Mouse (Mus musculus) heart, postnatal 0 days (tissue): Measurements from ENCODE around the gene Ptprn2. TPM values are rescaled to one million over a fixed set of nuclear protein-coding genes. Genes with fewer than 3 reads are reported as not detected.
A peak's percentile ranks its signal among the peaks of the same experiment; 100 is the strongest.

ENCODE experiments used
- ATAC-seq: fragments of 200-750 bp; cut with Nextera tagmentation; 2 replicates; pipeline ENCODE4 v1.8.0; 2017; ENCODE audit warnings: low read depth, moderate number of reproducible peaks, moderate library complexity; ENCODE audit not compliant: insufficient read depth
- DNase-seq: peaks from one replicate; pipeline ENCODE4 v3.0.0-alpha.2; 2016; ENCODE audit warnings: low spot score
- H3K27ac ChIP-seq: fragments of 300-500 bp; sonication (generic); 2 replicates; pipeline ENCODE4 v1.5.1; 2014; ENCODE audit warnings: low read depth, mild to moderate bottlenecking
- H3K27me3 ChIP-seq: fragments of 300-500 bp; sonication (generic); 2 replicates; pipeline ENCODE4 v1.6.1; 2014; ENCODE audit warnings: low read length, mixed read lengths; ENCODE audit not compliant: control insufficient read depth, insufficient read depth
- H3K36me3 ChIP-seq: fragments of 300-500 bp; sonication (generic); replicated peaks from 2 replicates; pipeline ENCODE4 v1.6.1; 2014; ENCODE audit warnings: low read length, mixed read lengths; ENCODE audit not compliant: control insufficient read depth, insufficient read depth
- H3K4me1 ChIP-seq: fragments of 300-500 bp; sonication (generic); 2 replicates; pipeline ENCODE4 v1.6.1; 2014; ENCODE audit warnings: antibody characterized with exemption; ENCODE audit not compliant: control insufficient read depth, insufficient read depth
- H3K4me2 ChIP-seq: fragments of 300-500 bp; sonication (generic); 2 replicates; pipeline ENCODE4 v1.6.1; 2014; ENCODE audit warnings: low read depth, mild to moderate bottlenecking, low read length, moderate library complexity
- H3K4me3 ChIP-seq: fragments of 300-500 bp; sonication (generic); 2 replicates; pipeline ENCODE4 v1.5.1; 2014; ENCODE audit warnings: low read depth, low read length
- H3K9ac ChIP-seq: fragments of 300-500 bp; sonication (generic); replicated peaks from 2 replicates; pipeline ENCODE4 v1.6.1; 2014; ENCODE audit warnings: low read depth, low read length, mixed read lengths
- H3K9me3 ChIP-seq: fragments of 300-500 bp; sonication (generic); replicated peaks from 2 replicates; pipeline ENCODE4 v1.6.1; 2016; ENCODE audit warnings: low read length; ENCODE audit not compliant: control insufficient read depth
- CTCF ChIP-seq: IDR thresholded peaks from 2 replicates; pipeline ENCODE4 v1.5.1; 2016; ENCODE audit warnings: antibody characterized with exemption, control low read depth, low read depth
- EP300 ChIP-seq: IDR thresholded peaks from 2 replicates; pipeline ENCODE4 v1.6.1; 2016; ENCODE audit warnings: antibody characterized with exemption, low read depth
- WGBS: fragments of 180-500 bp; shearing (Covaris S2); extraction: QIAGEN DNeasy Blood & Tissue Kit; methylation state at CpG from one replicate; pipeline ENCODE4 v1.1.7; 2014; 5-methylcytosine and 5-hydroxymethylcytosine counted together
- polyA plus RNA-seq: library from polyadenylated mRNA; unstranded; fragments of >200 nt; fragmentation: Nextera tagmentation; extraction: Ambion mirVana; gene quantifications from 2 replicates; pipeline ENCODE4 v1.2.1, GENCODE M21; 2015
- total RNA-seq: library from RNA; depleted of rRNA; stranded (reverse); fragments of >200 nt; gene quantifications from 2 replicates; pipeline ENCODE4 v1.2.3, GENCODE M21; 2014; ENCODE audit warnings: low replicate concordance

Gene Ptprn2
- total and polyA plus RNA-seq, 2 experiments from 2014 or later = not detected

DNA sequence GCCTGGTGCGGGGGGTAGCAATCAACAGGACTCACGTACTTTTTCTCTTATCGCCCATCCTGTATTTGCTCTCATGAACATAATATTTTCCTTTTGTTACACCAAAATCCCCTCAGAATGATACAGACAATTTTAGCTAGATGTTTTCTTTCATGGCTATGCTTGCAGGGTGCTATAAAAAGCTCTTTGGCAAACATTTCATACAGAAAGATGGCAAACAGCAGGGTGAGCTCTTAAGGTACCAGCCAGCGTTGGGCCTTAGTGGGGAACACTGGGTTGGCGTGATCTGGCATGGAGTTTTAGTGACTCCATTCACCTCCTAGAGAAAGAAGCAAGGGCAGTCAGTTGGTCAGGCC, 771.3 kb downstream of the Ptprn2 start:
- ATAC-seq = no peak
- H3K4me2 ChIP-seq = no peak overlapping the region
- 84% methylated on average over 5 of the region's 5 CpGs for WGBS
- H3K9me3 ChIP-seq = no peaks in the 10 kb centered on the region
- TF ChIP-seq EP300 = no peak
- no peak for TF ChIP-seq CTCF
- H3K27me3 ChIP-seq = 0 out of 2 replicates have a peak, but pooled peaks cover 4% of the 10 kb centered on the region
- H3K27ac ChIP-seq = no peak overlapping the region
- no peaks in the 10 kb centered on the region for H3K4me1 ChIP-seq
- no peak overlapping the region for H3K9ac ChIP-seq
- no peaks in the 10 kb centered on the region for H3K36me3 ChIP-seq
- no peak overlapping the region for H3K4me3 ChIP-seq
- no peak for DNase-seq

DNA sequence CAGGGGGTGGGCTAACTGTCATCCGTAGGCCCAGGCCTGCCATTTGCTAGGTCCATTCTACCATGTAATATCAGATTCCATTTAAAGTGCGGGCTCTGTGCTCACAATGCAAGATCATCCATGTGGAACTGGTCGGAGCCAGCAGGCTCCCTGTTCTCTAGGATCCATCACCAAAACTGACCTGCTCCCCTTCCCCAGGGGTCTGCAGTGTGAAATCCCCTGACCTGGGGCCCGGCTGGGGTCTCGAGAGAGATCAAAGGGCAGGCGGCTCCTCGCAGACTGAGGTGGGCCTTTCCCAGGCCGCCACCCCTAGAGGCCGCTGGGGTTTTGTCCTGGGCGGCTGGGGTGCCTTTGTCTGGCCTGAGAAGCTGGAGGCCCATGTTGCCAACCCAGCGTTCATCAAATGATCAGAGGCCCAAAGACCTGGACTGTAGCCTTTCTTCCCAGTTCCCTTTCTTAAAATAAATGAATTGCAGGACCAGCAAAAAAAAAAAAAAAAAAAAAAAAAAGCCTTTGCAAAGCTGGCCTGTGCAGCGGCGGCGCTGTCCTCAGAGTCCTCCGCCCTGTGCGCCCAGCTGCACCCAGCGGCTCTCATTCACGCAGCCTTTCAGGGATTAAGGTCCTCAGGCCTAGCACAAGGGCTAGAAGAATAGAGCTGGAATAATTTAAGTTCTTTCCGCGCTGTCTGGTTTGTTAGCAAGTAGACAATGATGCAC, 771.8 kb downstream of the Ptprn2 start:
- 54% methylated on average over 20 of the region's 20 CpGs for WGBS
- no peak overlapping the region for H3K9ac ChIP-seq

DNA sequence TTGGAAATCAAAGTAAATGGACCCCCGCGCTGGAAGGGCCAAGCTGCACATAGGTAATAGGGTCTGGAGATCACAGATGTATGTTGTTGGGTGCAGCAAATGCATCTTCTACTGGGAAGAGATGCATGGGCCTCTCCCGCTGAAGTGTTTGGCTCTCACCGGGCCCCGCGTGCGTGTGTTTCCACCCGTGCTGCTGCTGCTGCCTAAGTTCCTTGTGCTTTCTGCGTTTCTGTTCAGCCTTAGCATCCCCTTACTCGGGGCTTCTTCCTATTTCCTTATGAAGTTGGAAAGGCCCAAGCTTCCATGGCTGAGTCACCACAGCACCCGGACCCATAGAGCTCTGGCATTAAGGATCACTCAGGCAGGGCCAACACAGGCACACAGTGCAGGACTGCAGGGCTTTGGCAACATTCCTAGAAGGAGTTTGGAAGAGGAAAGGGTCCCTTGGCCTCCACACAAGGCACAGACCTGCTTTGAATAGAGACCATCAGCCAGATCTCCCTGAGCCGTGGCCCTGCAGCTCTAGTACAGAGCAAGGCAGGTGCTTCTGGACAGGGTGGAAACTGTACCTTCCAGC, 772.5 kb downstream of the Ptprn2 start:
- Histone ChIP-seq H3K36me3 (no peaks in the 10 kb centered on the region), H3K9me3 (no peaks in the 10 kb centered on the region), H3K27me3 (0 out of 2 replicates have a peak, but pooled peaks cover 6% of the 10 kb centered on the region), H3K27ac (no peak overlapping the region), H3K4me2 (no peak overlapping the region), H3K9ac (no peak overlapping the region), H3K4me1 (no peaks in the 10 kb centered on the region), H3K4me3 (no peak overlapping the region)
- TF ChIP-seq CTCF (no peak), EP300 (no peak)
- no peak for DNase-seq
- no peak for ATAC-seq
- 65% methylated on average over 12 of the region's 12 CpGs for WGBS

More for the DNA sequence above, 771.8 kb downstream of the Ptprn2 start:
- Histone ChIP-seq H3K4me3 (no peak overlapping the region), H3K4me1 (no peaks in the 10 kb centered on the region), H3K27ac (no peak overlapping the region), H3K36me3 (no peaks in the 10 kb centered on the region), H3K27me3 (0 out of 2 replicates have a peak, but pooled peaks cover 6% of the 10 kb centered on the region), H3K9me3 (no peaks in the 10 kb centered on the region), H3K4me2 (no peak overlapping the region)
- ATAC-seq (no peak), DNase-seq (no peak)
- no peak for TF ChIP-seq EP300
- no peak for TF ChIP-seq CTCF

DNA sequence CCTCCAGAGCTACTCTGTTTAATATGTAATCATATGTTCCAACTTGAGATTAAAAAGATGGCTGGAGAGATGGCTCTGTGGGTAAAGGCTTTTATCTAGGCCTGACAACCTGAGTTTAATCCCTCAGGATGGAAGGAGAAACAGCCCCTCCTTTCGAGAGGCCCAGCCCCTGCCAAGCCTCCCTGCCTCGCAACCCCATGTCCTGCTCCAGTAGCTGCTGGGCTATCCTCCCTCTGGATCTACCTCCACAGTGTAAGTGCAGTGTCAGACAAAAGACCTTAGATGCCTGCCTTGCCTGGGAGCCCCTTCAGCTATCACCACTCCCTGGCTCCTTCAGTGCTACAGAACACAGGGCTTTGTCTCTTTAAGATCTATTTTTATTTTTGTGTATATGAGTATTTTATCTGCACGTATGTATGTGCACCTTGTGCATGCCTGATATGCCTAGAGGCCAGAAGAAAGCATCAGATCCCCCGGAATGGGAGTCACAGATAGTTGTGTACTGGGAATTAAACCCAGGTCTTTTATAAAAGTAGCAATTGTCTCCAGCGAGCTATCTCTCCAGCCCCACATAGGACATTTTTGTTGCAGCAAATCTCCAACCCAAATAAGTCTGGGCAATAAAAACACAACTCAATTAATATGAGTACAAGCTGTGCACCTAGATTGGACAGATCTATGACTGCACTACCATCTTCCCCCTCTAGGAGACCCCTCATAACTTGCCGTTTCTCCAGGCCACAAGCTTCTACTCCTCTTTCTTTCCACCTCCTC, 775.1 kb downstream of the Ptprn2 start:
- no peak overlapping the region for H3K27ac ChIP-seq
- H3K4me2 ChIP-seq = no peak overlapping the region
- no peaks in the 10 kb centered on the region for H3K36me3 ChIP-seq
- 65% methylated on average over 6 of the region's 6 CpGs for WGBS
- 0 out of 2 replicates have a peak, but pooled peaks cover 6% of the 10 kb centered on the region for H3K27me3 ChIP-seq
- H3K4me1 ChIP-seq = 0 out of 2 replicates have a peak, but pooled peaks cover under 1% of the 10 kb centered on the region
- ATAC-seq = no peak
- no peak for DNase-seq
- no peak overlapping the region for H3K9ac ChIP-seq
- no peaks in the 10 kb centered on the region for H3K9me3 ChIP-seq
- TF ChIP-seq EP300 (no peak), CTCF (0 out of 2 replicates have a peak, but pooled peaks have one; percentile 11)
- H3K4me3 ChIP-seq = no peak overlapping the region

DNA sequence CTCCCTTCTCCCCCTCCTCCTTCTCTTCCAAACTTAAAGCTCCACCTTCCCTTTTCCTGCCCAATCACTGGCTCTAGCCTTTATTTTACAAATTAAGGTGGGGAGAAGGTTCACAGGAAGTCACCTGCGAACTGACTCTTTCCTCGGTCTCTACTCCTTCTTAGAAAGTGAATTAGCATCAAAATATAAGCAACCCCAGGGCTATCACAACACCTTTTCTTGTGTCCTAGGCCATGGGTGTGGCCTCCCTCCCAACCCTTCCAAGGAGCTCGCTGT, 775.6 kb downstream of the Ptprn2 start:
- H3K27ac ChIP-seq = no peak overlapping the region
- no peak for TF ChIP-seq CTCF
- TF ChIP-seq EP300 = no peak
- no peaks in the 10 kb centered on the region for H3K36me3 ChIP-seq
- H3K4me1 ChIP-seq = peaks cover 5% of the 10 kb centered on the region; the same call in 1 of the 2 replicates
- 41% methylated on average over 3 of the region's 3 CpGs for WGBS
- H3K4me3 ChIP-seq = no peak overlapping the region
- H3K27me3 ChIP-seq = 0 out of 2 replicates have a peak, but pooled peaks cover 6% of the 10 kb centered on the region
- DNase-seq (no peak), ATAC-seq (no peak)
- no peaks in the 10 kb centered on the region for H3K9me3 ChIP-seq
- H3K9ac ChIP-seq = no peak overlapping the region
- H3K4me2 ChIP-seq = no peak overlapping the region
